Mouse (Mus musculus) liver, postnatal 0 days (tissue): ENCODE measurements at regions not wholly inside any gene's neighbourhood (a gene's known extent, or its start where the extent isn't known, plus 50 kb on each side); places are given as distances from the start of the nearest gene placed in this dataset.

ENCODE experiments used
- CTCF ChIP-seq: sonication (generic); IDR thresholded peaks from 2 replicates; pipeline ENCODE4 v1.5.1; 2016; ENCODE audit warnings: antibody characterized with exemption, low read depth
- EP300 ChIP-seq: IDR thresholded peaks from 2 replicates; pipeline ENCODE4 v1.6.1; 2016; ENCODE audit warnings: antibody characterized with exemption, low read depth, mild to moderate bottlenecking

DNA sequence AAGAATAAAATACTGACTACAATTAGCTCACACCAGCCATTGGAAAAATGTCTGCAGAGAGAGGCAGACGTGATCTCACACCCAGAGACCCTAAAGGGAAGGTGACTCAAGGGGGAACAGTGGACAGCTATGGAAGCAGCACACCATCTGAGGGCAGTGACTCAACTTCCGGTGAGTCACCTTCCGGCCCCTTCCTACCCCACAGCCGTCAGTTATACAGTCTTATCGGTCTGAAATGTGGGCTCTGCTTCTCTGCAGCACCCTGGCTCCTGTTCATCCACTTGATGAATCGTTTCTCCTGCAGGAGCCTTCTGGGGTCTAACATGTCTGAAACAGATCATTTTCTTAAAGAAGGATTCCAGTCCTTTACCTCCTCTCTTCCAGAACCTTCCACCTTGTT is 257.4 kb upstream of the Zpld1 start:
- TF ChIP-seq EP300 (no peak; the same call in 1 of the 2 replicates), CTCF (no peak)
